Comparison of ENCODE assay signal across 11 mouse cellular contexts in the genomic region with DNA sequence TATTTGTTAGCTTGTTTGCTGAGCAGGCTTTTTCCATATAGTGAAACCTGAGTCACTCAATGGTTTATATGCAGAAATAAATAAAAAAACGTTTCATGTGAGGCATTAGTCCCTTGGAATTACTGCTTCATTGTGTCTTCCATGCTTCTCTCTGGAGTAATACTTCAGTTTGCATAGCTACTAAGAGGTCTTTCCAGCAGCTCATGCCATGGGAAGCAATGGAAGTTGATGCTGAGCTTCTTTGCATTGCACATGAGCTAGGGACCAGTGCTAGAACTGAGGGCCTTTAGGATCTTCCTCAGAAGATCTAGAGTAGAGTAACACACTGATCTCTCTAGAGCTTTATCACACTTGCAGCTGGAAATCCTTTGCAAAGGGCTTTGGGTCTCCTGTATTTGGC. TPM values are rescaled to one million over a fixed set of nuclear protein-coding genes. Genes with fewer than 3 reads are reported as not detected.
"Had no signal": no experiment of that assay in that cellular context is flagged by ENCODE, and none has a peak within 500 bp of the region (broad histone marks: within the 10 kb centered on the region; RNA-seq: fewer than 3 reads in every experiment).

No protein-coding gene starts in this region.

RNA-seq across cellular contexts. Expression of a gene that starts 23.2 kb away (rescaled TPM):
- total RNA-seq: megakaryocyte, adult 5-6 weeks had no signal
- polyA plus RNA-seq: liver, embryonic 14.5 days; liver, embryonic 16.5 days; midbrain, embryonic 10.5 days; midbrain, embryonic 12.5 days; midbrain, embryonic 14.5 days; myocyte; neural tube, embryonic 11.5 days; neural tube, embryonic 15.5 days; spleen, adult 2 months; stomach, postnatal 0 days had no signal
